Mouse (Mus musculus): ENCODE measurements around the gene Pou2af1. TPM values are rescaled to one million over a fixed set of nuclear protein-coding genes. Genes with fewer than 3 reads are reported as not detected.

Gene Pou2af1
- polyA plus RNA-seq, 1 experiment, result 1.2 TPM

DNA sequence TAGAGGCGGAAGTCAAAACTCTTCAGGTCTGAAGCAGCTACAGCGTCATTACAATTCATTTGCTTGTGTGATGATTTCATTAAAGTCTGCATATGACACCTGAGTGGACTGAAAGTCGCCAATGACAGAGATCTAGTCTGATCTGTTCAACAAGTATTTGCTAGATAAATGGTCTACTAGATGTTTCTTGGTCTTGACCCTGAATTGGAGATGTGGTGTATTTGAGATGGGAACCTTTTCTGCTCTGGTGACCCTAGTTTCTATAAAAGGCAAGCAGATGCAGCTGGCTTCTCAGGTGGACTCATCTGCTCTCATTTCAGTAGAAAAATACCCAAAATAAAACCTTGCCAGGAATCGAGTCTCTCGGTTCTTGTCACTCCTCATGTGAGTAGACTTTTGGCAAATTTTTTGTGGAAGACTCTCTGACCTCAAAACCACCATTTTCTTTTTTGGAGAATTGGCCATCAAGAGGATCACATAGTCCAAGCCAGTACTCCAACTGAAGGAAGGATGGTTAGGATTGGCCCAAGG, 12.2 kb downstream of the Pou2af1 start:
- no peak for DNase-seq (ENCODE audit: low read depth)

DNA sequence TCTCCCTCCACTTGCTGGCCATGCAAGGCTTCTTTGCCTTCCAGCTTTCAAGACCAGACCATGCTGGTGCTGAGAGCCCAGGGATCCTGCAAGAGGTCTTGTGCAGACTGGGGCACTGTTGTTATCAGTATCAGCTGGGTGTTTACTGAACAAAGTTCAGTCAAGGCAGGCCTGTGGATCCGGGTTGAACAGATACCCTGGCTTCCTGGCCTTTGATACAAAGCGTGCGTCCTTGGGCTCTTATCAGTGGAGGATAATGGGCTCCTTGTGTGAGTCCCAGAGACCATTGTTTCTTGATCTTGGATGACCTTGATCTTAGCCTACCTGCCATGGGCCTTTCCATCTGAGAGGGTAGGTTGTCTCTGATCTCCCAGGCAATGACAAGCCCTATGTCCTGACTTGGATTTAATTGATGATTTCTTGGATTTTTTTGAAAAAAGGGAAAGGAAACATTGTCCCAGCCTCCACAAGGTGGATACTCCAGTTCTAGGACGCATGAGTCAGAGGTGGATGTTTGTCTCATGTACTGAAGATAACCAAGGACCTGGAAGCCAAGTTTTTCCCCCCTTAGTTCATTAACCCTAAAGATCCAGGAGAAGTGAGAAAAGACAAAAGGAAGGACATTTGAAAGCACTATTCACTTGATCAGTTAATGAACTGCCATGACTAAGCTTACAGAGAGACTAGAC, 17.3 kb downstream of the Pou2af1 start:
- DNase-seq (ENCODE audit: low read depth), result no peak

DNA sequence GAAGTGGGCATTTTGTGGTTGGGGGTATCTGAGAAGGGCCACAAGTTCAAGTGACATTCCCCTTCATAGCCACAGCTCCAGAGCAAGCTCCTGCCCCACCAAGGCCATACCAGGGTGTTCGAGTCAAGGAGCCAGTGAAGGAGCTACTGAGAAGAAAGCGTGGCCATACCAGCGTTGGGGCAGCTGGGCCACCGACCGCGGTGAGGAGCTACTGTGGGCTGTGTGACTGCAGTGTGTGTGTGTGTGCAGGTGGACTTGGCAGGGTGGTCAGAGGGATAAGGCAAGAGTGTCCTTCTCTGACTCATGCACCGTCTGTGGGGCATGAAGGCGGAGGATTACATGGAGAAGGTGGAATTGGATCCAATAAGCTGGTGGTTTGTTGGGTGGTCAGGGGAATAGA, 18.7 kb downstream of the Pou2af1 start:
- DNase-seq (ENCODE audit: low read depth), result no peak

DNA sequence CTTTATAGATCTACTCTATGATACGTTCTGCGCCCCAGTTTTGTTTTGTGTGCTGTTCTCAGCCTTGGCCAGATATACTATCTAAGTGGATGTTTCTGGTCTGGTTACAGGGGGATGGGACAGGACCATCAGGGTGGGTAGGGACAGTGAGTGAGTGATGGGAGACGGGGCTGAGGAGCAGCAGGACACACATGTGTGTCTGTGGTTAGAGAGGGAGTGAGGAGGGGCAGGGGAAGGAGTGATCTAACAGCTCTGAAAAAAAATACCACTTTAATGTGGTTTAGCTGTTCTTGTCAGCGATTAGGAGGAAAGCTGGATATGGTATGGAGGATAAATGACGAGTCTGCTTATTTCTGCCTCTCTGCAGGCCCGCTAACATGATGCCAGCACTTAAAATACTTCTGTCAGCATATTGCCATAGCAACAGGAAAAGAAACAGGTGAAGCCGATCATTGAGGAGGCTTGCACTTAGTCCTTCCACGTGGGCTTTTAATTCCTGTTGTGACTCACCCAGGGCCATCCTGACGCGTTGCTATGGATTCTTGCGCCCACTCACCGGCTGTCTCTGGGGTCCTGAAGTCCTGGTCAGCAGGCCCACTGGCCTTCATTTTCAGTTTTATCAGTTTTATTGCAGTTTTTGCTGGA, 25.4 kb downstream of the Pou2af1 start:
- no peak for DNase-seq (ENCODE audit: low read depth)

DNA sequence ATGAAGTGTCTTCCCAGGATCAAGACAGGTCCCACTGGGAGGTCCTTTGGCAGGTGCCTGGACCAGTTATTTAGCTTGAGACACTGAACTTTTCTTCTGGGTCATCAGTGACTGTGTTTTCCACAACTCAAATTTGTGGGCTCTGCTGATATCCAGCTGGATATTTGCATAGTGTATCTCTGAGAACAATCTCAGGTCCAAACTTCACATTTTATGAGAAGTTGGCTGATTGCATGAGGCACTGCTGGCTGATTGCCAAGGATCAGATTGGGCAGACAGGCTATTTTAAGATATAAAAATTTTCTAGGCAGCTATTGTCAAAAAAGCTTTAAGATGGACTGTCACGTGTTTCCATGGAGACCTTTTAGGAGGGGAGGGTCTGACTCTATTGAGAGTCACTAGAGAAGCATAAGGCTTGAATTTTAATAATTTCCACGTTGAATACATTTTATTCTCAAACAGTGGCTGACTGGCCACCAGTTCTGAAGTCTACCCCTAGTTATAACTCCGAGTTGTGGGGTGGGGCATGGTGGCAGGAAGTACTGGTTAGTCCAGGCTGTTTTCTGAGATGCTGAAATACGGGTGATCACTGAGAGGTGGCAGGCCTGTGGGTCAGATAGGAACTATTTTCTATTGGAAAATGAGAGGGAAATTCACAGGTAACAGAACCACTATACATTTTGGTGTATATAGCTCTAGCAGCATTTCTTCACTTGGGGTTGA, 43.4 kb downstream of the Pou2af1 start:
- no peak for DNase-seq (ENCODE audit: low read depth)

DNA sequence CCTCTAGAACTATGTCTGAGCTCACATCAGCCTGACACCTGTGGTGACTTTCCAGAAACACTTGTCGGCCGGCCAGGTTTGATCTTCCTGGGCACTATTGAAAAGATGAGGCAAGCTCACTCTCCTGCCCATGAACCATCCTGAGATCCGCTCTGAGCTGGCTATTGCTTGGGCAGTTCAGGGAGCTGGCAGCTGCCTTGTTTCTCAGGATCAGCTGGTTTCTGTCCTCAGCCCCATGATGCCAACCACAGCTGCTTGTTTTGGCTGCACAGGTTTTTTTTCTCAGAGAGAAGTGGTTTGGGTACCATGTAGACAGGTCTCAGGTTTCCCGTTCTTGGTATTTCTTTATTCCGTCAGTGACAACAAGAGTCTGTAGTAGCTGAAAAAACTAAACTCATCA, 44.9 kb downstream of the Pou2af1 start:
- no peak for DNase-seq (ENCODE audit: low read depth)

DNA sequence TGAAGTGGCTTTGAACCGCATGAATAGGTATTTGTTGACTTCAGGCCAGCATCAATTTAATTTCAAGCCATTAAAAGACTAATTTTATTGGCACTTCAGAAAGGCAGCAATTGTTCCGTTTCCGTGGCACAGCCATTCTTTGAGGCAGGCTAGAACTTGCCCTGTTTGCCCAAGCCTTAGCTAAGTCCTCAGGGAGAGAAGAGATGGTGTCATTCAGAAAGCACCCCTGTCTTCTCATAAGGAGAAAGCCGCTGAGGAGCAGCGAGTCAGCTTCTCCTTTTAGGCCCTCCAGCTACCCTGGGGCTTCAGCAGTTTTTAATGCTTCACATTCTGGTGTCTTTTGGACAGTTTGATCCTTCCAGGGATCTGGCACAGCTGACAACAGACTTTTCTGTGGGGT, 55.3 kb downstream of the Pou2af1 start:
- DNase-seq (ENCODE audit: low read depth), result no peak

DNA sequence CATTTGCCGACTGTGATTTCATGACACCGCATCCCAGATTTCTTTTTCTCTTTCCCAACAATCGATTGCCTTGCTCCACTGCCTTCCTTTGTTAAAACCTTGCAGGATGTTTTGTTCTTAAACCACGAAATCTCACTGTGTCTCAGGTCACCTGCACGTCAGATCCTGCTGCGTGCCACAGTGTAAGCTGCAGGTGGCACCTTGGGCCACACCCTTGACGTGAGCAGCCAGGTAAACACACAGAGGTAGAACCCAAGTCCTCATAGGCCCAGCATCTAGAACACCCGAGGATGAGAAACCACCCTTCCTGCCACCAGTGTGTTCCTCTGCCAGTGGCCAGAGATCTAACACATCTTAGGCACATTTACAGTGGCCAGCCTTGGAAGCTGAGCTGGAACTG, 57.6 kb downstream of the Pou2af1 start:
- no peak for DNase-seq (ENCODE audit: low read depth)

DNA sequence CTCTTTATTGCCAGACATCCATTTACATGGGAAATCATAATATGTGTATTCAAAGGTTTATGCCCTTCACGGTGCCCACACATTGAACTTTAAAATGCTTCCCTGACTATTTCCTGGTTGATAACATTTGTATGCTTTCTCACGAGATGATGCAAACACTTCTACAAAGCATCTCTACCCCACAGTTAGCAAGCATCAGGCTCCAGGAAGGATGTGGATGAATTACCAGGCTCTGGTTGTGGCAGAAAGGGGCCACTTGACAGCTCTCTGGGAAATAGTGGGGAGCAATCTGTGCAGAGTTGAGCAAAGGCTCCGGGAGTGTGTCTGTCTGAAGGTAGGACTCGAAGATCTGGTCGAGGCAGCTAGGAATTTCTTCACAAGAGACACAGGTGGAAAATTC, 58.6 kb downstream of the Pou2af1 start:
- DNase-seq (ENCODE audit: low read depth), result no peak

DNA sequence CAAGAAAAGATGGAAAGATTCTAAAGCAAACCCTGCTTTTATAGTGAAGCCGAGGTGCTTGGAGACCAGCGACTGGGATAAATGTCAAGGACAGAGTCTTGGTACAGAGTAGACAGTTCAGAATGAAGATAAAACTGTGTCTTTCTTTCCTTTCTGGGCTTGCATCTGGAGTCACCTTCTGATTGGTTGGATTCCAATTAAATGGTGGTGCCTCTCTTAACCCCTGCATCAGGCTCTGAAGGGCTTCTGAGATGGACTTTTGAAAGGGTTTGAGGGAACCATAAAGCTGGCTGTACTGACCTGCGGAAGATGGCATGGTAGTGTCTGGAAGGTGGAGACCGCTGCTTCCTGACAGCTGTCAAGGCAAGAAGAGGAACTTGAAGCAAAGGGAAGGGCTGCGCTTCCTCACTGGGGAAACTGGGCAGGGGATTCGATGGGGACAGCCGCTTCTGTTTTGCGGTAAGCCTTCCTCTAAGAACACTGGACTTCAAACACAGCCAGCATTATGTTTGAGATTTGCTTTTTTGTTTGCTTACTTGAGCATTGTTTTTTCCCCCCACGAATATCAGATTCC, 60.2 kb downstream of the Pou2af1 start:
- DNase-seq (ENCODE audit: low read depth), result no peak

DNA sequence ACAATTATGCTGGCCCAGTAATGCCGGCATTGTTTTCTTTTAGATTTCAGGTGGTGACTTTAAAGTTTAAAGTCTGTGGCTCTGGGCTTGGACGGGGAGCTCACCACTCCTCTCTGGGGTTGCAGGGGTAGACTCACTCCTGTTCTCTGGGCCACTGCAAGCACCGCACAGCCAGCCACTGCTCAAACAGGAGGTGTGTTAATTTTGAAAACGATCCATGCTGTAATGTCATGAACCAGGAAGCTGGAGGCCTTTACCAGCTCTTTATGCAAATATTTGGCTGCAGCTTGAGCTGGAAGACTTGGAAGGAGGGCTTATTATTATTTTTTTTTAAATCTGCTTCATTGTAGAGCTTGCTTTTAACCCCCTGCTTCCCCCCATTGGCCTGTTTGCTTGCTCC, 61.2 kb downstream of the Pou2af1 start:
- DNase-seq (ENCODE audit: low read depth), result no peak

DNA sequence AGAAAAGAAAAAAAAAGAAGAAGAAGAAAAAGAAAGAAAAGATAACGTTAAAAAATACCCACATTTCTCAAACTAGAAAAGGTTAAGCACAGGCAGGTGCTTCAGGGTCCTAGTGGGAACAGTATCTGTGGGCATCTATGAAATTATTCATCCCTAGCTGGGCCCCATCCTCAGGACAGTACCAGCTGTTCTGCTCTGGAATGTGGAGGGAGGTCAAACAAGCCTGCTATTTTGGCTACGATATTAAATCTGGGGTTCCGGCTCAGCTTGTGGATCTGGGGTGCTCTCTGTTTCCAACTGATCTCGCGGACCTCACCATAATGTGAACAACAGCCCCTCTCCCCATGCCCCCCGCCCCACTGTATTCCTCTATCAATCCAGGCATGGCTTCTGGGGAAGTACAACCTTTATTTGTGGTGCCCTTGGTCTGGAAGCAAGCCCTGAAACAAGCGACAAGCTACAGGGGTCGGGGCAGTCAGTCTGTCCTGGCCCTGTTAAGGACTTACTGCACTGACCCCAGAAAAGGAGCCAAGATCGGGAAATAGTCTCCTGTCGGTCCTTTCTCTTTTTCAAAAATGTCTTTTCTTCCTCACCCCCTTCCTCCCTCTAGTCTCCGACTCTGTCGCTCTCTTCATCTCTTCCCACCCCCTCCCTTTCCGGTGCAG, 64.5 kb downstream of the Pou2af1 start:
- no peak for DNase-seq (ENCODE audit: low read depth)

DNA sequence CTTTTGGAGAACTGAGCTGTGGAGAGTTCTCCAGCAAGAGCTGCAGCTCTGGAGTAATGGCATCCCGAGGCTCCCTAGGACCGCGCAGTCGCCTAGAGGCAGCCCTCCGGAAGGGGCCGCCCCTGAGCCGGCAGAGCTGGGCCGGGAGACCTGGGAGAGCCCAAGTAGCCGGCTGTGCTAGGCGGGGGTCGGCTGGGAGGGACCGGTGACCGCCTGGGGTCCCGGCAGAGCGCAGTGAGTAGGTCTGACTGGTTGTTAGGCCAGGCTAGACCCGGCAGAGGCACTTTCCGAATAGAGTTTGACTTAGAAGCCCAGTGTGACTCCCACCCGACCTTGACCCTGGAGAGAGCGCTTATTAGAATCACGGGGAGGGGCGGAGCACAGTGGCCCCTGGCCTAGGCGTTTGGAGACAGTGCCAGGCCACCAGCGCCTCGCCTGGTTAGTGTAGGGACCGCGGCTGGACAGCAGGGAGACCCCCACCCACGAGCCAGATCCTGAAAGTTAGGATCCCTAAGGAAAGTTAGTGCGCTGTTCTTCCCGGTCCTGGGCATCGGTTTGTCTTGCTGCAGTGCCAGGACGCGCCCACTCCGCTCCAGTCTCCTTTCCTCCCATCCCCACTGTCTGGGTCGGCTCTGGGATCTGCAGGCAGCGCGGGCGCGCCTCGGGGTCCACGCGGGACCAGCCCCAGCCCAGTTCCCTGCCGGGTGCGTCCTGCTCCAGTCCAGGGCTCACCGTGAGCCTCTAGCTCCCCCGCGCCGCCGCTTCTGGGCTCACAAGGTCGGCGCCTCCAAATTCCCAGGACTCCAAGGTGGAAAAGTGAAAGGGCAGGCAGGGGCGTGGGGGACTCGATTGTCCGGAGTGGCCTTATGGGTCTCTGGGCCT, 65.2 kb downstream of the Pou2af1 start, which contains the start of gene Colca2:
TSS of gene Colca2 (minus strand) at position 70 of the 882 bp plus-strand sequence.
- no peak for DNase-seq (ENCODE audit: low read depth)

DNA sequence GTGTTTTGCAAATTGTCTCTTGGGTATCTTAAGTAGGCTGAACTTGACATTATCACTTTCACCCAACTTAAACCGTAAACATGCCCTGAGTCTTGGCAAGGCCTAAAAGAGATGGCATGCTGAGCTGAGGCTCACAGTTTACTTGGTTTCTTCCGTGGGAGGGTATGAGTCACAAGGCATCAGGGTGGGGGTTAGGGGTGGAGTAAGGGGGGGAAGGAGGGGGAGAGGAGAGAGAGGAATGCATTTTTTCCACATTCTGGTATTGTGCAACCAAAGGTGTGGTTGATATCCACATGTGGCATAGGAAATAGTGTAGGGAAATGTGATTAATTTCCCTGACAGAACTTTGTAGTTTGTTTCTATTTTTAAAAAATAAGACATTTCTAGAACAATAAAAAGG, 72.6 kb downstream of the Pou2af1 start:
- DNase-seq (ENCODE audit: low read depth), result no peak

Other genes with a start within 250 kb of the Pou2af1 start
- gene Sik2, start 204.6 kb upstream of the Pou2af1 start, polyA plus RNA-seq (2012; rRNA removed), result 80.9 and 88.1 TPM in 2 replicates
- not detected in 2 replicates for gene Btg4, start 152.8 kb upstream of the Pou2af1 start, polyA plus RNA-seq (2012; rRNA removed)
- gene Layn, start 136.6 kb upstream of the Pou2af1 start, polyA plus RNA-seq (2012; rRNA removed), result 2.9 and 3.0 TPM in 2 replicates
- 0.53 and 1.3 TPM in 2 replicates for gene 4833427G06Rik, start 111.6 kb upstream of the Pou2af1 start, polyA plus RNA-seq (2012; rRNA removed)
- 0.12 and 0.42 TPM in 2 replicates for gene Gm32742, start 48.2 kb upstream of the Pou2af1 start, polyA plus RNA-seq (2012; rRNA removed)
- gene Colca2, start 64.9 kb downstream of the Pou2af1 start, polyA plus RNA-seq (2012; rRNA removed), result 15.6 and 16.0 TPM in 2 replicates
- 0.18 TPM in 1 of 2 replicates, not detected in the other for gene 1810046K07Rik, start 115.2 kb downstream of the Pou2af1 start, polyA plus RNA-seq (2012; rRNA removed)